Mouse (Mus musculus): Measurements from ENCODE around the gene Haus6. TPM values are rescaled to one million over a fixed set of nuclear protein-coding genes. Genes with fewer than 3 reads are reported as not detected.
A peak's percentile ranks its signal among the peaks of the same experiment; 100 is the strongest.
"Not testable (repeated sequence)": the region's sequence is repeated elsewhere in the genome, so short reads cannot be mapped to it uniquely, and the experiment has no call there.

Gene Haus6
- polyA plus RNA-seq (2012; ENCODE audit: insufficient read depth, insufficient read length, missing spikeins): 2.1 and 3.5 TPM in 2 replicates

- peak within 1 kb of the TSS; percentile 85 for H3K27ac ChIP-seq (replicated peaks; ENCODE audit: low read depth, low read length)
- H3K4me3 ChIP-seq (ENCODE audit: insufficient read depth, low read depth, low read length): peak within 1 kb of the TSS; percentile 87
- H3K4me1 ChIP-seq (ENCODE audit: control insufficient read depth, insufficient read depth, insufficient read length, low read length): no peaks in the 10 kb centered on the region
Measured at GRCm38 (mm10) chr4:86611524-86612288, at the start of gene Haus6. TSS of gene Haus6 (minus strand) at chr4:86612055.

GRCm38 (mm10) chr4:86657176-86657575, 45.3 kb upstream of the Haus6 start:
- no peak overlapping the region for H3K4me3 ChIP-seq (ENCODE audit: insufficient read depth, low read depth, low read length)

GRCm38 (mm10) chr4:86656410-86656809, 44.6 kb upstream of the Haus6 start:
- peak overlapping the region; percentile 74 for H3K27ac ChIP-seq (replicated peaks; ENCODE audit: low read depth, low read length)
- H3K4me1 ChIP-seq (ENCODE audit: control insufficient read depth, insufficient read depth, insufficient read length, low read length): not testable (repeated sequence)

More at GRCm38 (mm10) chr4:86657176-86657575, 45.3 kb upstream of the Haus6 start:
- Histone ChIP-seq H3K4me1 (ENCODE audit: control insufficient read depth, insufficient read depth, insufficient read length, low read length) (no peaks in the 10 kb centered on the region), H3K27ac (replicated peaks; ENCODE audit: low read depth, low read length) (peak overlapping the region; percentile 84)

GRCm38 (mm10) chr4:86651686-86652384, 40.0 kb upstream of the Haus6 start:
- Histone ChIP-seq H3K4me1 (ENCODE audit: control insufficient read depth, insufficient read depth, insufficient read length, low read length) (no peaks in the 10 kb centered on the region), H3K27ac (replicated peaks; ENCODE audit: low read depth, low read length) (0 out of 2 replicates have a peak overlapping the region, but pooled peaks have one; percentile 4), H3K4me3 (ENCODE audit: insufficient read depth, low read depth, low read length) (no peak overlapping the region)

More at GRCm38 (mm10) chr4:86656410-86656809, 44.6 kb upstream of the Haus6 start:
- H3K4me3 ChIP-seq (ENCODE audit: insufficient read depth, low read depth, low read length): not testable (repeated sequence)

GRCm38 (mm10) chr4:86648394-86648793, 36.5 kb upstream of the Haus6 start:
- not testable (repeated sequence) for H3K4me3 ChIP-seq (ENCODE audit: insufficient read depth, low read depth, low read length); H3K4me1 ChIP-seq (ENCODE audit: control insufficient read depth, insufficient read depth, insufficient read length, low read length); H3K27ac ChIP-seq (replicated peaks; ENCODE audit: low read depth, low read length)

- H3K27ac ChIP-seq (replicated peaks; ENCODE audit: low read depth, low read length); H3K4me3 ChIP-seq (ENCODE audit: insufficient read depth, low read depth, low read length); H3K4me1 ChIP-seq (ENCODE audit: control insufficient read depth, insufficient read depth, insufficient read length, low read length): not testable (repeated sequence)
Measured at GRCm38 (mm10) chr4:86637561-86637960, 25.7 kb upstream of the Haus6 start.

- H3K4me1 ChIP-seq (ENCODE audit: control insufficient read depth, insufficient read depth, insufficient read length, low read length); H3K4me3 ChIP-seq (ENCODE audit: insufficient read depth, low read depth, low read length); H3K27ac ChIP-seq (replicated peaks; ENCODE audit: low read depth, low read length): not testable (repeated sequence)
Measured at GRCm38 (mm10) chr4:86634873-86635272, 23.0 kb upstream of the Haus6 start.

- H3K27ac ChIP-seq (replicated peaks; ENCODE audit: low read depth, low read length); H3K4me1 ChIP-seq (ENCODE audit: control insufficient read depth, insufficient read depth, insufficient read length, low read length); H3K4me3 ChIP-seq (ENCODE audit: insufficient read depth, low read depth, low read length): not testable (repeated sequence)
Measured at GRCm38 (mm10) chr4:86634312-86634711, 22.5 kb upstream of the Haus6 start.

GRCm38 (mm10) chr4:86632556-86632955, 20.7 kb upstream of the Haus6 start:
- not testable (repeated sequence) for H3K4me1 ChIP-seq (ENCODE audit: control insufficient read depth, insufficient read depth, insufficient read length, low read length); H3K27ac ChIP-seq (replicated peaks; ENCODE audit: low read depth, low read length); H3K4me3 ChIP-seq (ENCODE audit: insufficient read depth, low read depth, low read length)

GRCm38 (mm10) chr4:86631831-86632230, 20.0 kb upstream of the Haus6 start:
- Histone ChIP-seq H3K27ac (replicated peaks; ENCODE audit: low read depth, low read length) (no peak overlapping the region), H3K4me1 (ENCODE audit: control insufficient read depth, insufficient read depth, insufficient read length, low read length) (no peaks in the 10 kb centered on the region), H3K4me3 (ENCODE audit: insufficient read depth, low read depth, low read length) (no peak overlapping the region)

- H3K4me1 ChIP-seq (ENCODE audit: control insufficient read depth, insufficient read depth, insufficient read length, low read length); H3K27ac ChIP-seq (replicated peaks; ENCODE audit: low read depth, low read length); H3K4me3 ChIP-seq (ENCODE audit: insufficient read depth, low read depth, low read length): not testable (repeated sequence)
Measured at GRCm38 (mm10) chr4:86626496-86626895, 14.6 kb upstream of the Haus6 start.

GRCm38 (mm10) chr4:86625463-86625862, 13.6 kb upstream of the Haus6 start:
- H3K4me3 ChIP-seq (ENCODE audit: insufficient read depth, low read depth, low read length): no peak overlapping the region
- no peaks in the 10 kb centered on the region for H3K4me1 ChIP-seq (ENCODE audit: control insufficient read depth, insufficient read depth, insufficient read length, low read length)
- H3K27ac ChIP-seq (replicated peaks; ENCODE audit: low read depth, low read length): no peak overlapping the region

- not testable (repeated sequence) for H3K4me1 ChIP-seq (ENCODE audit: control insufficient read depth, insufficient read depth, insufficient read length, low read length); H3K27ac ChIP-seq (replicated peaks; ENCODE audit: low read depth, low read length)
Measured at GRCm38 (mm10) chr4:86622532-86622931, 10.7 kb upstream of the Haus6 start.

GRCm38 (mm10) chr4:86622116-86622515, 10.3 kb upstream of the Haus6 start:
- H3K4me3 ChIP-seq (ENCODE audit: insufficient read depth, low read depth, low read length): no peak overlapping the region
- no peaks in the 10 kb centered on the region for H3K4me1 ChIP-seq (ENCODE audit: control insufficient read depth, insufficient read depth, insufficient read length, low read length)
- no peak overlapping the region for H3K27ac ChIP-seq (replicated peaks; ENCODE audit: low read depth, low read length)

More at GRCm38 (mm10) chr4:86622532-86622931, 10.7 kb upstream of the Haus6 start:
- not testable (repeated sequence) for H3K4me3 ChIP-seq (ENCODE audit: insufficient read depth, low read depth, low read length)

GRCm38 (mm10) chr4:86620506-86620905, 8.7 kb upstream of the Haus6 start:
- H3K4me1 ChIP-seq (ENCODE audit: control insufficient read depth, insufficient read depth, insufficient read length, low read length): no peaks in the 10 kb centered on the region
- H3K27ac ChIP-seq (replicated peaks; ENCODE audit: low read depth, low read length): no peak overlapping the region
- no peak overlapping the region for H3K4me3 ChIP-seq (ENCODE audit: insufficient read depth, low read depth, low read length)

GRCm38 (mm10) chr4:86612289-86612620, 400 bp upstream of the Haus6 start:
- Histone ChIP-seq H3K4me3 (ENCODE audit: insufficient read depth, low read depth, low read length) (peak overlapping the region; percentile 67), H3K27ac (replicated peaks; ENCODE audit: low read depth, low read length) (peak overlapping the region; percentile 85), H3K4me1 (ENCODE audit: control insufficient read depth, insufficient read depth, insufficient read length, low read length) (no peaks in the 10 kb centered on the region)
